Mouse (Mus musculus) adipocyte (in vitro differentiated cells): ENCODE data around the gene Thoc5.

Source experiments
- DNase-seq: peaks from one replicate; pipeline ENCODE4 v3.0.0-alpha.2; 2016; ENCODE audit warnings: low spot score

Gene Thoc5

GRCm38 (mm10) chr11:4906231-4906630 lies 11.1 kb downstream of the Thoc5 start:
- peak; percentile 65 for DNase-seq

GRCm38 (mm10) chr11:4916068-4916467 lies 20.9 kb downstream of the Thoc5 start:
- peak; percentile 74 for DNase-seq

GRCm38 (mm10) chr11:4921281-4921680 lies 26.2 kb downstream of the Thoc5 start:
- no peak for DNase-seq

- DNase-seq = no peak
These were observed 26.6 kb downstream of the Thoc5 start for GRCm38 (mm10) chr11:4921751-4922150.

- no peak for DNase-seq
These were observed 32.1 kb downstream of the Thoc5 start for GRCm38 (mm10) chr11:4927224-4927623.

- peak; percentile 17 for DNase-seq
These were observed 36.0 kb downstream of the Thoc5 start for GRCm38 (mm10) chr11:4931009-4931601.

GRCm38 (mm10) chr11:4936243-4936642 lies 41.1 kb downstream of the Thoc5 start:
- DNase-seq = no peak

GRCm38 (mm10) chr11:4946530-4946929 lies 51.4 kb downstream of the Thoc5 start:
- no peak for DNase-seq

GRCm38 (mm10) chr11:4946947-4947812 lies 52.1 kb downstream of the Thoc5 start:
- no peak for DNase-seq

- no peak for DNase-seq
These were observed 52.7 kb downstream of the Thoc5 start, which contains the start of gene Nefh for GRCm38 (mm10) chr11:4947813-4948174. TSS of gene Nefh (minus strand) at chr11:4948064.

GRCm38 (mm10) chr11:4948792-4949191 lies 53.7 kb downstream of the Thoc5 start:
- DNase-seq = no peak

- DNase-seq = peak; percentile 11
These were observed 54.3 kb downstream of the Thoc5 start for GRCm38 (mm10) chr11:4949256-4950044.

- no peak for DNase-seq
These were observed 58.3 kb downstream of the Thoc5 start for GRCm38 (mm10) chr11:4953401-4953800.

GRCm38 (mm10) chr11:4953918-4954317 lies 58.8 kb downstream of the Thoc5 start:
- DNase-seq = no peak

- no peak for DNase-seq
These were observed 68.1 kb downstream of the Thoc5 start for GRCm38 (mm10) chr11:4963099-4963808.

GRCm38 (mm10) chr11:4966325-4966724 lies 71.2 kb downstream of the Thoc5 start:
- peak; percentile 46 for DNase-seq

- no peak for DNase-seq
These were observed 71.8 kb downstream of the Thoc5 start for GRCm38 (mm10) chr11:4966888-4967287.

- DNase-seq = no peak
These were observed 72.4 kb downstream of the Thoc5 start for GRCm38 (mm10) chr11:4967549-4967948.

- no peak for DNase-seq
These were observed 73.3 kb downstream of the Thoc5 start for GRCm38 (mm10) chr11:4968376-4968775.

GRCm38 (mm10) chr11:4972967-4973870 lies 78.1 kb downstream of the Thoc5 start:
- DNase-seq = peak; percentile 87

- no peak for DNase-seq
These were observed 78.7 kb downstream of the Thoc5 start for GRCm38 (mm10) chr11:4973871-4974256.
